Mouse (Mus musculus): ENCODE results near the gene Krt71. TPM values are rescaled to one million over a fixed set of nuclear protein-coding genes. Genes with fewer than 3 reads are reported as not detected.

The Krt71 gene
- total RNA-seq (2023): not detected

GRCm38 (mm10) chr15:101742711-101743110 lies at the start of gene Krt71:
Gene Krt71 (minus strand): TSS chr15:101743109.

DNA sequence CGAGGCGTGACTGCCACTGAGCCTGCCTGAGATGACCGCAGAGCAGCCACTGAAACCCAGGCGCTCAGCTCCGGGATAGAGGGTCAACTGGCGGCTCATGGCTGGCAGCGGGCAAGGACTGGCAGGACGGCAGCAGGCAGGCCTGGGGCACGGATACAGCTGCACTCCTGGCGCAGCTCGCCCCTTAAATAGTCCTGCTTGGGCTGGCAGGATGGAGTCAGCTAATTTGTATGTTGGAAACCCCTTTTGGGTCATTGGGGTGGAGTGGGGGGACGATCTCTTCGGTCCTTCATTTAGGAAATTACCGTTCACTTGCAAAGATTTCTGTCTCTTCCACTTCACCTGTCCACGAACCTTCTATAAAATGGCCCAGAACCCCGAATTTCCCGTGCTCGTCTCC lies 43.5 kb upstream of the Krt71 start, which contains the start of gene Krt72:
TSS of gene Krt72 (minus strand) at position 101 of the 400 bp plus-strand sequence.

DNA sequence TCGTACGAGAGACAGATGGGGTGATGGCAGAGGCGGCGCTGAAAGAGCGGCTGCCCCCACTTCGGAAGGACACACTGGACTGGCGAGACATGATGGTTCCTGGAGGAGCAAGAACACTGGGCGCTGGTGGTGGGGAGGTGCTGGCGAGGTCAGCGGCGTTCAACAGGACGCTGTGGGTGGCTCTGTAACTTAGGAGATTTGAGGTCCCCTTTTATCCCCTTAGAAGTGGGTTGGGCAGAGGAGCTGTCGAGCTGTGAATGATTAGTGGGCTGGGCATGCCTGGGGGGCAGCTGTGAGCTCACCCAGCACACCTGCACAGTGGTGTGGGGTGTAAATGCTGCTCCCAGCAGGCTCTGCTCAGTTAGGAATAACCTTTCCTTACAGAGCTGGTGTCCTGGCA lies 30.2 kb downstream of the Krt71 start, which contains the start of gene Krt5:
TSS of gene Krt5 (minus strand) at position 179 of the 400 bp plus-strand sequence.

DNA sequence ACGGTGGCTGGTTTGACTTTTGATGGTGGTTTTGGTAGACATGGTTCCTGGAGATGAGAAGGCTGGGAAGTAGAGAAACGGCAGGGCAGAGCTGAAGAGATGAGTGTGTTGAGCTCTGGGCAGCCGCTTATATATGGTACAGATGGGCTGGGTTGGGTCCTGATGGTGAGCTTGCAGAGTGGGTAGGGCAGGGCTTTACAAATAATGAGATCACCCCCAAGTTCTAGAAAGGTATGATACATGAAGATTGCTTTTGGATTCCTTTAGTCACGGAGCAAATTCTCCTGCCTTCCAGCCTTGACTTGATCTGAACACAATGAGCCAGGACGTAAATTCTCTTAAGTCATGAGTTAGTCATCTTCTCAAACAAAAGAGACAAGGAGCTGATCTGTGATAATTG lies 48.7 kb downstream of the Krt71 start, which contains the start of gene Krt6a:
TSS of gene Krt6a (minus strand) at position 101 of the 400 bp plus-strand sequence.

Other genes starting within 250 kb of the Krt71 start
- not detected for gene Gm49425, start 225.8 kb downstream of the Krt71 start, total RNA-seq (2023)
- gene Krt84, start 210.3 kb downstream of the Krt71 start, total RNA-seq (2023): not detected
- not detected for gene Krt82, start 192.4 kb downstream of the Krt71 start, total RNA-seq (2023)
- not detected for gene Krt90, start 180.2 kb downstream of the Krt71 start, total RNA-seq (2023)
- gene Krt75, start 169.2 kb downstream of the Krt71 start, total RNA-seq (2023): not detected
- gene Gm5414, start 114.9 kb downstream of the Krt71 start, total RNA-seq (2023): not detected
- not detected for gene Gm5478, start 95.7 kb downstream of the Krt71 start, total RNA-seq (2023)
- gene Krt6b, start 62.8 kb downstream of the Krt71 start, total RNA-seq (2023): not detected
- gene Krt6a, start 48.8 kb downstream of the Krt71 start, total RNA-seq (2023): not detected
- not detected for gene Krt5, start 30.2 kb downstream of the Krt71 start, total RNA-seq (2023)
- not detected for gene Krt72, start 43.4 kb upstream of the Krt71 start, total RNA-seq (2023)
- gene Krt73, start 59.2 kb upstream of the Krt71 start, total RNA-seq (2023): not detected
- not detected for gene Krt2, start 75.1 kb upstream of the Krt71 start, total RNA-seq (2023)
- not detected for gene Krt1, start 107.7 kb upstream of the Krt71 start, total RNA-seq (2023)
- not detected for gene Krt77, start 126.6 kb upstream of the Krt71 start, total RNA-seq (2023)
- not detected for gene Krt76, start 149.8 kb upstream of the Krt71 start, total RNA-seq (2023)
- gene Krt4, start 181.6 kb upstream of the Krt71 start, total RNA-seq (2023): not detected
- gene Krt79, start 197.2 kb upstream of the Krt71 start, total RNA-seq (2023): not detected
- gene Krt78, start 211.2 kb upstream of the Krt71 start, total RNA-seq (2023): not detected

All from T-cell, adult 66 days (primary cell).